Mouse (Mus musculus) stomach, postnatal 0 days (tissue): ENCODE data around the gene Cers5.

Source experiments
- CTCF ChIP-seq: IDR thresholded peaks from 2 replicates; pipeline ENCODE4 v1.5.1; 2016; ENCODE audit warnings: antibody characterized with exemption, low read depth, mild to moderate bottlenecking, moderate library complexity
- EP300 ChIP-seq: optimal IDR thresholded peaks from 2 replicates; pipeline ENCODE3; 2016; ENCODE audit warnings: antibody characterized with exemption

DNA sequence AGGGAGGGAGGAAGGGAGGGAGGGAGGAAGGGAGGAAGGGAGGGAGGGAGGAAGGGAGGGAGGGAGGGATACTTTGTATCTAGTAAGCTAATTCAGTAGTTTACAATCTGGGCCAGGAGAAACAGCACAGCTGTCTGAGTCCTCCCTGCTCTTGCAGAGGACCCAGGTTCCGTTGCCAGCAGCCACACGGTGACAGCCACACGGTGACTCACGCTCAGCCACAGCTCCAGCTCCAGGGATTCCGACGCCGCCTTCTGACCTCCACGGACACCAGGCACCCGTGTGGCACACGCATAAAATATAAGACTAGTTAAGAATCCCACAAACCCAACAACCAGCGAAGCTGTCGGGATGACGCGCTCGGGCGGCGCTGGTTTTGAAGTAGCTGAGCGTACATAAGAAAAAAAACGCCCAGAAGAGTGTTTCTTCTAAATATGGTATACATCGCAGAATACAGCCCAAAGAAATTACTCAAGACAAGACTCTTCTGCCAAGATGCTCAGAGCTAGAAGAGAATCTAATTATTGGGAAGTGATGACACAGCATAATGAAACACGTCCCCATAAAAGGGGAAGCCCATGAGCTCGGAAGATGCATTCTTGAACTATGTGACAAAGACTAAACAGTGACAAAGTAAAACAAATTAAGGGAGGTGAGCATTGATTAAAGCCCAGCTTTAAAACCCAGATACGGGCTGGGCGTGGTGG is 42.0 kb upstream of the Cers5 start:
- TF ChIP-seq CTCF (no peak), EP300 (no peak)
